Mouse (Mus musculus): ENCODE measurements around the gene Fam89b. TPM values are rescaled to one million over a fixed set of nuclear protein-coding genes. Genes with fewer than 3 reads are reported as not detected.

Gene Fam89b
- polyA plus RNA-seq, 1 experiment from 2014 or later: 47.0 TPM

Small RNAs within 50 kb of the gene (microRNA-seq; reads per million reads assigned to microRNA genes)
- gene Mir6987: not detected

Other genes starting within 250 kb of the Fam89b start
- gene Mus81, start 241.3 kb downstream of the Fam89b start, polyA plus RNA-seq (2015; fragmentation: Nextera tagmentation; extraction: Ambion mirVana): 16.3 and 16.8 TPM in 2 replicates
- gene Cfl1, start 239.2 kb downstream of the Fam89b start, polyA plus RNA-seq (2015; fragmentation: Nextera tagmentation; extraction: Ambion mirVana): 1,341 and 1,482 TPM in 2 replicates
- 0.09 TPM in 1 of 2 replicates, not detected in the other for gene 1700020D05Rik, start 225.9 kb downstream of the Fam89b start, polyA plus RNA-seq (2015; fragmentation: Nextera tagmentation; extraction: Ambion mirVana)
- 6.4 and 7.0 TPM in 2 replicates for gene Snx32, start 219.1 kb downstream of the Fam89b start, polyA plus RNA-seq (2015; fragmentation: Nextera tagmentation; extraction: Ambion mirVana)
- 0.06 and 0.09 TPM in 2 replicates for gene Ovol1, start 169.0 kb downstream of the Fam89b start, polyA plus RNA-seq (2015; fragmentation: Nextera tagmentation; extraction: Ambion mirVana)
- 2.3 and 2.9 TPM in 2 replicates for gene Ap5b1, start 161.6 kb downstream of the Fam89b start, polyA plus RNA-seq (2015; fragmentation: Nextera tagmentation; extraction: Ambion mirVana)
- 164 and 176 TPM in 2 replicates for gene Rnaseh2c, start 127.8 kb downstream of the Fam89b start, polyA plus RNA-seq (2015; fragmentation: Nextera tagmentation; extraction: Ambion mirVana)
- gene Kat5, start 119.4 kb downstream of the Fam89b start, polyA plus RNA-seq (2015; fragmentation: Nextera tagmentation; extraction: Ambion mirVana): 21.7 and 23.8 TPM in 2 replicates
- gene Rela, start 92.2 kb downstream of the Fam89b start, polyA plus RNA-seq (2015; fragmentation: Nextera tagmentation; extraction: Ambion mirVana): 24.5 and 28.8 TPM in 2 replicates
- gene Sipa1, start 65.9 kb downstream of the Fam89b start, polyA plus RNA-seq (2015; fragmentation: Nextera tagmentation; extraction: Ambion mirVana): 23.3 and 24.6 TPM in 2 replicates
- gene Map3k11, start 40.9 kb downstream of the Fam89b start, polyA plus RNA-seq (2015; fragmentation: Nextera tagmentation; extraction: Ambion mirVana): 13.8 and 15.9 TPM in 2 replicates
- gene Pcnx3, start 40.7 kb downstream of the Fam89b start, polyA plus RNA-seq (2015; fragmentation: Nextera tagmentation; extraction: Ambion mirVana): 9.1 and 10.1 TPM in 2 replicates
- 0.21 and 0.46 TPM in 2 replicates for gene Kcnk7, start 25.3 kb downstream of the Fam89b start, polyA plus RNA-seq (2015; fragmentation: Nextera tagmentation; extraction: Ambion mirVana)
- 105 and 111 TPM in 2 replicates for gene Ehbp1l1, start 3.3 kb downstream of the Fam89b start, polyA plus RNA-seq (2015; fragmentation: Nextera tagmentation; extraction: Ambion mirVana)
- gene Ltbp3, start 11.3 kb upstream of the Fam89b start, polyA plus RNA-seq (2015; fragmentation: Nextera tagmentation; extraction: Ambion mirVana): 1.1 and 2.7 TPM in 2 replicates
- gene Scyl1, start 41.8 kb upstream of the Fam89b start, polyA plus RNA-seq (2015; fragmentation: Nextera tagmentation; extraction: Ambion mirVana): 25.2 and 27.5 TPM in 2 replicates
- 13.9 and 15.8 TPM in 2 replicates for gene Frmd8, start 145.6 kb upstream of the Fam89b start, polyA plus RNA-seq (2015; fragmentation: Nextera tagmentation; extraction: Ambion mirVana)
- gene Slc25a45, start 148.2 kb upstream of the Fam89b start, polyA plus RNA-seq (2015; fragmentation: Nextera tagmentation; extraction: Ambion mirVana): 5.7 and 6.8 TPM in 2 replicates
- gene Tigd3, start 164.5 kb upstream of the Fam89b start, polyA plus RNA-seq (2015; fragmentation: Nextera tagmentation; extraction: Ambion mirVana): 2.5 TPM in 2 replicates
- gene Dpf2, start 183.4 kb upstream of the Fam89b start, polyA plus RNA-seq (2015; fragmentation: Nextera tagmentation; extraction: Ambion mirVana): 56.7 and 60.0 TPM in 2 replicates
- gene Cdc42ep2, start 195.2 kb upstream of the Fam89b start, polyA plus RNA-seq (2015; fragmentation: Nextera tagmentation; extraction: Ambion mirVana): 2.7 and 3.0 TPM in 2 replicates
- gene Pola2, start 234.5 kb upstream of the Fam89b start, polyA plus RNA-seq (2015; fragmentation: Nextera tagmentation; extraction: Ambion mirVana): 62.2 and 69.8 TPM in 2 replicates